Mouse (Mus musculus): ENCODE results near the gene Pfn1. TPM values are rescaled to one million over a fixed set of nuclear protein-coding genes. Genes with fewer than 3 reads are reported as not detected.
A peak's percentile ranks its signal among the peaks of the same experiment; 100 is the strongest.

The Pfn1 gene
- total RNA-seq, 1 experiment from 2014 or later: 461 TPM

GRCm38 (mm10) chr11:70658942-70659341 is 4.5 kb upstream of the Pfn1 start:
- no peak for ATAC-seq (replicated peaks in 1 of 2; ENCODE audit: insufficient read depth in 1 of 2, low FRiP score in 2 of 2, low TSS enrichment in 1 of 2, low read depth in 1 of 2, poor library complexity in 2 of 2, severe bottlenecking in 2 of 2)

- ATAC-seq (replicated peaks in 1 of 2; ENCODE audit: insufficient read depth in 1 of 2, low FRiP score in 2 of 2, low TSS enrichment in 1 of 2, low read depth in 1 of 2, poor library complexity in 2 of 2, severe bottlenecking in 2 of 2): no peak
Observed at GRCm38 (mm10) chr11:70658521-70658920, 4.1 kb upstream of the Pfn1 start.

- ATAC-seq (replicated peaks in 1 of 2; ENCODE audit: insufficient read depth in 1 of 2, low FRiP score in 2 of 2, low TSS enrichment in 1 of 2, low read depth in 1 of 2, poor library complexity in 2 of 2, severe bottlenecking in 2 of 2): no peak
Observed at GRCm38 (mm10) chr11:70657991-70658390, 3.5 kb upstream of the Pfn1 start.

GRCm38 (mm10) chr11:70657573-70657972 is 3.1 kb upstream of the Pfn1 start:
- no peak for ATAC-seq (replicated peaks in 1 of 2; ENCODE audit: insufficient read depth in 1 of 2, low FRiP score in 2 of 2, low TSS enrichment in 1 of 2, low read depth in 1 of 2, poor library complexity in 2 of 2, severe bottlenecking in 2 of 2)

GRCm38 (mm10) chr11:70656964-70657363 is 2.5 kb upstream of the Pfn1 start, which contains the start of gene Eno3:
TSS of gene Eno3 (plus strand) at chr11:70657202.
- ATAC-seq (replicated peaks in 1 of 2; ENCODE audit: insufficient read depth in 1 of 2, low FRiP score in 2 of 2, low TSS enrichment in 1 of 2, low read depth in 1 of 2, poor library complexity in 2 of 2, severe bottlenecking in 2 of 2): no peak

GRCm38 (mm10) chr11:70656456-70656927 is 2.0 kb upstream of the Pfn1 start:
- no peak for ATAC-seq (replicated peaks in 1 of 2; ENCODE audit: insufficient read depth in 1 of 2, low FRiP score in 2 of 2, low TSS enrichment in 1 of 2, low read depth in 1 of 2, poor library complexity in 2 of 2, severe bottlenecking in 2 of 2)

GRCm38 (mm10) chr11:70655571-70656455 is 1.4 kb upstream of the Pfn1 start:
- no peak for ATAC-seq (replicated peaks in 1 of 2; ENCODE audit: insufficient read depth in 1 of 2, low FRiP score in 2 of 2, low TSS enrichment in 1 of 2, low read depth in 1 of 2, poor library complexity in 2 of 2, severe bottlenecking in 2 of 2)

- ATAC-seq (replicated peaks in 1 of 2; ENCODE audit: insufficient read depth in 1 of 2, low FRiP score in 2 of 2, low TSS enrichment in 1 of 2, low read depth in 1 of 2, poor library complexity in 2 of 2, severe bottlenecking in 2 of 2): peak; percentile 18 to 23; a peak in 1 of 4 replicates
Observed at GRCm38 (mm10) chr11:70654923-70655570, 603 bp upstream of the Pfn1 start.

- peak in 1 of 2 experiments; percentile 3; a peak in 1 of 4 replicates for ATAC-seq (replicated peaks in 1 of 2; ENCODE audit: insufficient read depth in 1 of 2, low FRiP score in 2 of 2, low TSS enrichment in 1 of 2, low read depth in 1 of 2, poor library complexity in 2 of 2, severe bottlenecking in 2 of 2)
Observed at GRCm38 (mm10) chr11:70653345-70654197, 873 bp downstream of the Pfn1 start.

GRCm38 (mm10) chr11:70652884-70653344 is 1.5 kb downstream of the Pfn1 start:
- ATAC-seq (replicated peaks in 1 of 2; ENCODE audit: insufficient read depth in 1 of 2, low FRiP score in 2 of 2, low TSS enrichment in 1 of 2, low read depth in 1 of 2, poor library complexity in 2 of 2, severe bottlenecking in 2 of 2): no peak

GRCm38 (mm10) chr11:70652029-70652883 is 2.2 kb downstream of the Pfn1 start:
- no peak for ATAC-seq (replicated peaks in 1 of 2; ENCODE audit: insufficient read depth in 1 of 2, low FRiP score in 2 of 2, low TSS enrichment in 1 of 2, low read depth in 1 of 2, poor library complexity in 2 of 2, severe bottlenecking in 2 of 2)

- ATAC-seq (replicated peaks in 1 of 2; ENCODE audit: insufficient read depth in 1 of 2, low FRiP score in 2 of 2, low TSS enrichment in 1 of 2, low read depth in 1 of 2, poor library complexity in 2 of 2, severe bottlenecking in 2 of 2): no peak
Observed at GRCm38 (mm10) chr11:70651391-70651790, 3.1 kb downstream of the Pfn1 start.

- ATAC-seq (replicated peaks in 1 of 2; ENCODE audit: insufficient read depth in 1 of 2, low FRiP score in 2 of 2, low TSS enrichment in 1 of 2, low read depth in 1 of 2, poor library complexity in 2 of 2, severe bottlenecking in 2 of 2): no peak
Observed at GRCm38 (mm10) chr11:70650322-70651175, 3.9 kb downstream of the Pfn1 start.

GRCm38 (mm10) chr11:70649185-70649734 is 5.2 kb downstream of the Pfn1 start:
- no peak for ATAC-seq (replicated peaks in 1 of 2; ENCODE audit: insufficient read depth in 1 of 2, low FRiP score in 2 of 2, low TSS enrichment in 1 of 2, low read depth in 1 of 2, poor library complexity in 2 of 2, severe bottlenecking in 2 of 2)

- ATAC-seq (replicated peaks in 1 of 2; ENCODE audit: insufficient read depth in 1 of 2, low FRiP score in 2 of 2, low TSS enrichment in 1 of 2, low read depth in 1 of 2, poor library complexity in 2 of 2, severe bottlenecking in 2 of 2): no peak
Observed at GRCm38 (mm10) chr11:70648512-70648911, 5.9 kb downstream of the Pfn1 start.

Measured in hematopoietic stem cell, adult 5-6 weeks (primary cell).